Mouse (Mus musculus): ENCODE data around the gene Shisa6.

GRCm38 (mm10) chr11:66164022-66164421, 361.7 kb downstream of the Shisa6 start:
- no peak for TF ChIP-seq POLR2A (IDR thresholded peaks at IDR 0.05; ENCODE audit: insufficient read depth, low read length)
- no peak for TF ChIP-seq CTCF (IDR thresholded peaks at IDR 0.05; ENCODE audit: low read depth, low read length)
- TF ChIP-seq EP300 (IDR thresholded peaks at IDR 0.05; ENCODE audit: insufficient read depth, low read depth, low read length) = no peak
